Mouse (Mus musculus) monocyte, adult 2 months (primary cell): Measurements from ENCODE around the gene Magea6.
"Not testable (repeated sequence)": the region's sequence is repeated elsewhere in the genome, so short reads cannot be mapped to it uniquely, and the experiment has no call there.

Source experiments
- DNase-seq, 2 experiments: peaks; one replicate each; pipeline ENCODE4 v3.0.0; 2022; ENCODE audit warnings: low spot score in 2 of 2, low read depth in 1 of 2

The Magea6 gene

DNA sequence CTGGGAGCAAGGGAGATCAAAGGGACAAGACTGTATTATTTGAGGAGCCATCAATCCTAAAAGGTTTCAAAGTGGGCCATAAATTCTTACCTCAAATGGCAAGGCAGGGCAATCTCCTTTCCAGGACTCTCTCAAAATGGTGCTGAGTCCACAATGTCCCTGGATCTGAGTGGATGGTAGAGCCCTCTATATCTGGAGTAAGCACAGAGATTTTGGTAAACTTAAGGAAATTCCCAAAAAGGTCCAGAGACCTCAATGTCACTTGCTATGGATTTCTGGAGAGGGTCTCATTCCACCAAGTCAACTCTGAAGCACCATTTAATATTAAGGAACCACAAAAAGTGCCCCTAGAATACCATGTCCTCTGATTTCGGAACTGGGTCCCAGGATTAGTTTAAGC lies at the start of gene Magea6:
Magea6 (minus strand) TSS at position 101 of the 400 bp plus-strand sequence.
- not testable (repeated sequence) for DNase-seq

GRCm38 (mm10) chrX:154949405-154949804 lies 13.6 kb upstream of the Magea6 start, which contains the start of gene Magea3:
TSS of gene Magea3 (minus strand) at chrX:154949505.
- DNase-seq, result not testable (repeated sequence)

DNA sequence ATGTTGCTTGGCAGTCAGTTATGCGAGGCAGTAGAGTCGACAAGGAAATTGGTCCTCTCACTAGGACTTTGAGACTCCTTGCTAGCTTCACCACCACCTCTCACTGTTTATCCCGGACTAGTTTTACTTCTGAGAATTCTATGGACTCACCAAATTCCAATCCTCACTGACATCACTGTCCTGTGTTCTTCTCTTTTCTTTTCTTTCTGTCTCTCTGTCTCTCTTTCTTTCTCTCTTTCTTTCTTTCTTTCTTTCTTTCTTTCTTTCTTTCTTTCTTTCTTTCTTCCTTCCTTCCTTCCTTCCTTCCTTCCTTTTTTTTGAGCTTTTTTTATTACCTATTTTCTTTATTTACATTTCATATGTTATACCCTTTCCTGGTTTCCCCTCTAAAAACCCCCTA lies 45.6 kb downstream of the Magea6 start, which contains the start of gene Cldn34b1:
Cldn34b1 (minus strand) TSS at position 101 of the 400 bp plus-strand sequence.
- DNase-seq, result not testable (repeated sequence)
